Mouse (Mus musculus): ENCODE results near the gene Prnp. TPM values are rescaled to one million over a fixed set of nuclear protein-coding genes. Genes with fewer than 3 reads are reported as not detected.

Gene Prnp
- polyA plus RNA-seq, 1 experiment from 2014 or later = 57.0 TPM

DNA sequence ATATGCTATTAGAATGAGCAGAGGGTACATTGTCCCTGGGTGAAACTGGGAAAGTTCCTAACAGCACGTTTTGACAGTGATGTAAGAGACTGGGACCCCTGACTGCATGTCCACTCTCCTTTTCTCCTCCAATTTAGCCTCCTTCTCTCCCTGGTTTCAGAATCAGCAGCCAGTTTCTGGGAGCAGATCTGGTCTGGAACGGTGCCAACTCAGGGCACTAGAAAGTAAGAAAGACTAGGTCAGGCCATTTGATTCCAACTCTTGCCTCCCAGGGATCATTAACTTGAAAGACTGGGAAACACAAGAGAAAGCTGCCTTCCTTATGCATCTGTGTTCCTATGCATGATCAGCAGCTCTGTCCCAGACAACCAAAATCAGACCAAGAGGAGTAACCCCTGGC lies 42.7 kb downstream of the Prnp start:
- Histone ChIP-seq H3K4me2 (peak overlapping the region; percentile 50), H3K36me3 (no peaks in the 10 kb centered on the region), H3K9me3 (no peaks in the 10 kb centered on the region), H3K27me3 (peaks cover 24% of the 10 kb centered on the region; the same call in 1 of the 2 replicates), H3K9ac (no peak overlapping the region), H3K4me3 (peak overlapping the region; percentile 20; the same call in 1 of the 2 replicates), H3K4me1 (peaks cover 28% of the 10 kb centered on the region), H3K27ac (no peak overlapping the region)
- WGBS = 42% methylated on average over 2 of the region's 2 CpGs
- no peak for ATAC-seq (ENCODE audit: borderline replicate concordance, extremely low read depth, low FRiP score, low TSS enrichment)

DNA sequence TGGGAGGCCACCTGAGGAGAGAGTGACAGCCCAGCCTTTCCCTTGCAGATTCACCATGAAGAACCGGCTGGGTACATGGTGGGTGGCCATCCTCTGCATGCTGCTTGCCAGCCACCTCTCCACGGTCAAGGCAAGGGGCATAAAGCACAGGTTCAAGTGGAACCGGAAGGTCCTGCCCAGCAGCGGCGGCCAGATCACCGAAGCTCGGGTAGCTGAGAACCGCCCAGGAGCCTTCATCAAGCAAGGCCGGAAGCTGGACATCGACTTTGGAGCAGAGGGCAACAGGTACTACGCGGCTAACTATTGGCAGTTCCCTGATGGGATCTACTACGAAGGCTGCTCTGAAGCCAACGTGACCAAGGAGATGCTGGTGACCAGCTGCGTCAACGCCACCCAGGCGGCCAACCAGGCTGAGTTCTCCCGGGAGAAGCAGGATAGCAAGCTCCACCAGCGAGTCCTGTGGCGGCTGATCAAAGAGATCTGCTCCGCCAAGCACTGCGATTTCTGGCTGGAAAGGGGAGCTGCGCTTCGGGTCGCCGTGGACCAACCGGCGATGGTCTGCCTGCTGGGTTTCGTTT lies 43.3 kb downstream of the Prnp start:
- no peak overlapping the region for H3K9ac ChIP-seq
- H3K9me3 ChIP-seq = no peaks in the 10 kb centered on the region
- peak overlapping the region; percentile 20 for H3K4me3 ChIP-seq
- H3K36me3 ChIP-seq = no peaks in the 10 kb centered on the region
- no peak for ATAC-seq (ENCODE audit: borderline replicate concordance, extremely low read depth, low FRiP score, low TSS enrichment)
- peaks cover 28% of the 10 kb centered on the region for H3K4me1 ChIP-seq
- WGBS = 13% methylated on average over 29 of the region's 29 CpGs
- no peak overlapping the region for H3K27ac ChIP-seq
- peak overlapping the region; percentile 50 for H3K4me2 ChIP-seq
- H3K27me3 ChIP-seq = peaks cover 24% of the 10 kb centered on the region; the same call in 1 of the 2 replicates

DNA sequence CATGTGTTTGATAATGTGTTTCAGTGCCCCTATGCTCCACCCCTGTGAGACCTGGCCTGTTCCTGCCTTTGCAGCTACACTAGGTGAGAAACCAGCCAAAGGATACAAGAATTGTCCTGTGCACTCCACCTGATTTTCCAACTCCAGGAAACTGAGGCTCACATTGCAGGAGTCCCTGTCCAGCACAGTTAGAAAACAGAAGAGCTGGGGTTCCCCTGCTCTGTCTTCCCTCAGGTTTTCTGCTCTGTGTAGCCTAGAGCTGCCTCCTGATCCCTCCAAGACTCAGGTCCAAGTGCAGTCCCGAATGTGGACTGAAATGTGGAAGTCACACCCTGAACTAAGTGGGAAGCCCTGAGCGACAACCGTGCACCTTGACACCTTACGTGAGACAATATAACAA lies 44.0 kb downstream of the Prnp start:
- no peak for ATAC-seq (ENCODE audit: borderline replicate concordance, extremely low read depth, low FRiP score, low TSS enrichment)
- no peak overlapping the region; the same call in 1 of the 2 replicates for H3K4me3 ChIP-seq
- WGBS = 84% methylated on average over 4 of the region's 4 CpGs

DNA sequence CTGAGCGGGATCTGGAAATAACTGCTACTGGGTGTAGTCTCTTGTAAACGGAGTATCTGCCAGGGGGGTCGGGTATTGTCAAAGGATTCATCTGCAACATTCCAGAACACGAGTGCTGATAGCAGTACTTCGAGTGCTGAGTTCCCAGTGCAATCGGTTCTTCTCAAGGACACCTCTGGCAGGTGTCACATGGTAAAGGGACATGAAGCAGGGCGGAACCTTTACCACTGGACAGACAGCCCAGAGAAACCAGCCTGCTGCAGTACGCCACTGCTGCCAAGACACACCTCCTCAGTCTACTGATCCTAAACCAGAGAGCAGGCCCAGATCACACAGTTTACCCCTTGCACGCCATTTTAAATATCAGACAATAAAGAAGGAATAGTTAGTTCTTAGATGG lies 45.1 kb downstream of the Prnp start:
- 37% methylated on average over 9 of the region's 9 CpGs for WGBS
- ATAC-seq (ENCODE audit: borderline replicate concordance, extremely low read depth, low FRiP score, low TSS enrichment) = no peak
- Histone ChIP-seq H3K4me2 (peak overlapping the region; percentile 52), H3K36me3 (no peaks in the 10 kb centered on the region), H3K4me3 (peak overlapping the region; percentile 21), H3K4me1 (peaks cover 22% of the 10 kb centered on the region), H3K27me3 (peaks cover 24% of the 10 kb centered on the region; the same call in 1 of the 2 replicates), H3K27ac (no peak overlapping the region), H3K9me3 (no peaks in the 10 kb centered on the region), H3K9ac (no peak overlapping the region)

More for the DNA sequence above, 44.0 kb downstream of the Prnp start:
- Histone ChIP-seq H3K4me2 (peak overlapping the region; percentile 50), H3K27me3 (peaks cover 24% of the 10 kb centered on the region; the same call in 1 of the 2 replicates), H3K9ac (no peak overlapping the region), H3K36me3 (no peaks in the 10 kb centered on the region), H3K9me3 (no peaks in the 10 kb centered on the region), H3K4me1 (peaks cover 22% of the 10 kb centered on the region), H3K27ac (no peak overlapping the region)

DNA sequence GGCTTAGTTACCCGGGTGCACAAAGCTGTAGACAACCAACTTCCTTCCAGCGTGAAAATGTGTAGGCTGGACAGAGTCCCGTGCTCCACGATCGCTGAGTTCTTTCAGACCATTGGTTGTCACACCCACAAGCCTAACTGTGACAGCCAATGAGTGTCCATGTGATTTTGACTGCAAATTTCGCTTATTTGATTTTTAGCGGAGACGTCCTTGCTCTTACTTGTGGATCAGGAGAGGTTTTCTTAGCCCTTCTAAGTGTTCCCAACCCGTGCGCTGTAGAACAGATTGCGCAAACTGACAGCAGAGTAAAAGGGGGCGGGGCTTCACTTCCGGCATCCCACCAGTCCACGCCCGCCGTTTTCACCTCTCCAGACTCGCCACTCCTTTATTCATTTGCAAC lies 45.5 kb downstream of the Prnp start:
- H3K27ac ChIP-seq = no peak overlapping the region
- H3K4me1 ChIP-seq = peaks cover 22% of the 10 kb centered on the region
- peaks cover 23% of the 10 kb centered on the region; the same call in 1 of the 2 replicates for H3K27me3 ChIP-seq
- no peaks in the 10 kb centered on the region for H3K9me3 ChIP-seq
- no peak overlapping the region for H3K9ac ChIP-seq
- WGBS = 5% methylated on average over 17 of the region's 17 CpGs
- ATAC-seq (ENCODE audit: borderline replicate concordance, extremely low read depth, low FRiP score, low TSS enrichment) = peak; percentile 55; the same call in 1 of the 2 replicates
- H3K4me3 ChIP-seq = peak overlapping the region; percentile 21
- H3K4me2 ChIP-seq = peak overlapping the region; percentile 52
- no peaks in the 10 kb centered on the region for H3K36me3 ChIP-seq

DNA sequence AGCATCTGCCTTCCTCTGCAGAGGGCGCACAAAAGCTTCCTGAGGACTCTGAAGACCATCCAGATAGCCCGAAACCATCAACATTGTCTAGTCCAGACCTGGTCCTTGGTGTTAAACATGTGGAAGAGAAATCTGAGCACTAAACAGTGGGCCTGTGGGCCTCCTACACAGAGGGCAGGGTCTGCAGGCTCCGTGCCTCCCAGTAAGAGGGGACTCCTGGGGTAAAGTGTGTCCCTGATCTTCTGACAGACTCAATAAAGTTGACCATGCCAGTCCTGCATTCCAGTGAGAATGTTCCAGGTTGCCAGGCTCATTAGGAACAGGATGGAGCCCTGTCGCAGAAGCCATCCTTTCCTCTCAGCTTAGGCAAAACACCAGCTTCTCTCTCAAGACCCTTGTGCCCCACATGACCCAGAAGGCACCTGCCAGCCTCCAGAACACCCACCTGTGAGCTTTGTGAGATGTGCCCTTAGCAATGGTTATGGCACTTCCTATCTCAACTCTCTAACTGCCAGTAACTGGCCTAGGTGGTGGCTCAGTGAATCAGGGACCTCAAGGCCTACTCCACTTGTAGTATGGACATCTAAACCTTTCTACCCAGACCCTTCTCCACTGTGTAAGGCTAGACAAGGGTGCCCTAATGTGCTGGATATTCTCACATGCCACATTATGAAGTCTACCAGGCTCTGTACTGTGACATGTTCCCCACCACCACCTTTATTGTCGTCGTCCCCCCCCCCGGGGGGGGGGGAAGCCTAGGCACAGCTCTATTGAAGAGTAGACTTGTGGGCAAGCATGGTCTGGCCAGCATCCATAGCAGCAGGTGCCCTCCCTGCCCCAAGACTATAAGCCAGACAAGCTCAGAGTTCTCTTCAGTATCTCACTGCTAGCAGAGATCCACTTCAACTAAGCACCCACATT lies 46.9 kb downstream of the Prnp start:
- no peaks in the 10 kb centered on the region for H3K9me3 ChIP-seq
- no peak overlapping the region for H3K4me2 ChIP-seq
- WGBS = 75% methylated on average over 7 of the region's 7 CpGs
- peaks cover 18% of the 10 kb centered on the region; the same call in 1 of the 2 replicates for H3K27me3 ChIP-seq
- ATAC-seq (ENCODE audit: borderline replicate concordance, extremely low read depth, low FRiP score, low TSS enrichment) = no peak
- no peak overlapping the region for H3K9ac ChIP-seq
- H3K27ac ChIP-seq = no peak overlapping the region
- no peaks in the 10 kb centered on the region for H3K36me3 ChIP-seq
- H3K4me1 ChIP-seq = peaks cover 19% of the 10 kb centered on the region
- no peak overlapping the region for H3K4me3 ChIP-seq

DNA sequence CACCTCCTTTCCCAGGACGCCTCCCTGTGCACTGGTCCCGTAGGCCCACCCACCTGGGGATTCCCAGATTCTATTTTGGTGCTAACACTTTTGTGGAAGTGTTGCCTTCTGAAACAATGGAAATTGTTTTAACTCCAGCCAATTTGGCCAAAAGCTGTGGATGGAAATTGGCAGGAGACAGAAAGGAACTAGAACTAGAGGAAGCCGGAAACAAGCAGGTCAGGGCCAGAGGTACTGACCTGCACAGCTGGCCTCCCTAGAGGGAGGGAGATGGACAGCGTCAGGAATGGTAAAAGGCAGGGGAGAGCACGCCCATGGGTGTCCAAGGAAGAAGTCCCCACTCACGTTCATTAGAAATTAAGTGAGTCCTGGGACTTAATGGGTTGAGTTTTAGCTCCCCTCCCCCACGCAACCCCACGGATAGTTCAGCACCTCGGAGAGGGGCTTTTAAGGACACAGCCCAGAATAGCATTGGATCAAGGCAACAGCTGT lies 48.0 kb downstream of the Prnp start:
- no peak for ATAC-seq (ENCODE audit: borderline replicate concordance, extremely low read depth, low FRiP score, low TSS enrichment)
- no peak overlapping the region for H3K4me2 ChIP-seq
- no peak overlapping the region for H3K4me3 ChIP-seq
- peaks cover 16% of the 10 kb centered on the region for H3K4me1 ChIP-seq
- no peak overlapping the region for H3K9ac ChIP-seq
- peaks cover 13% of the 10 kb centered on the region; the same call in 1 of the 2 replicates for H3K27me3 ChIP-seq
- H3K36me3 ChIP-seq = no peaks in the 10 kb centered on the region
- no peaks in the 10 kb centered on the region for H3K9me3 ChIP-seq
- H3K27ac ChIP-seq = no peak overlapping the region
- 43% methylated on average over 9 of the region's 9 CpGs for WGBS

DNA sequence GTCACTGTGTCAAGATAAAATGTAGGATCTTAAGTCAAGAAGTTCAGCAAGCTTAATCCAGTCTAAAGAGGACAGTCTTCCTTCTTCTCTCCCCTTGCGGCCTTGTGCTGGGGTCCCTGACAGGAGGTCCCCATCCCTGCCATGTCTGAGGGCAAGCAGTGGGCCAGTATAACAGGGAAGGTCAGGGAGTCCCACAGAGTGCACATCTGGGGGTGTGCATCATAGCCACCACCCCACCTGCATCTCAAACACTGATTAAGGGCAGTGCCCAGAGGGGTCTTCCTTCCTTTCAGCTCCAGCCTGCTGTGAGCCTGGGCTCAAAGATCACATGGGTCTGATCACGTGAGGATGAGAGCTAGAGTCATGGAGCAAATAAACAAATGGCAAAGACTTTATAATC lies 51.9 kb downstream of the Prnp start:
- no peaks in the 10 kb centered on the region for H3K4me1 ChIP-seq
- no peak overlapping the region for H3K4me2 ChIP-seq
- H3K4me3 ChIP-seq = no peak overlapping the region
- no peaks in the 10 kb centered on the region for H3K36me3 ChIP-seq
- no peaks in the 10 kb centered on the region for H3K27me3 ChIP-seq
- no peak overlapping the region for H3K27ac ChIP-seq
- no peaks in the 10 kb centered on the region for H3K9me3 ChIP-seq
- no peak overlapping the region for H3K9ac ChIP-seq
- no peak for ATAC-seq (ENCODE audit: borderline replicate concordance, extremely low read depth, low FRiP score, low TSS enrichment)
- WGBS = 60% methylated on average over 2 of the region's 2 CpGs

DNA sequence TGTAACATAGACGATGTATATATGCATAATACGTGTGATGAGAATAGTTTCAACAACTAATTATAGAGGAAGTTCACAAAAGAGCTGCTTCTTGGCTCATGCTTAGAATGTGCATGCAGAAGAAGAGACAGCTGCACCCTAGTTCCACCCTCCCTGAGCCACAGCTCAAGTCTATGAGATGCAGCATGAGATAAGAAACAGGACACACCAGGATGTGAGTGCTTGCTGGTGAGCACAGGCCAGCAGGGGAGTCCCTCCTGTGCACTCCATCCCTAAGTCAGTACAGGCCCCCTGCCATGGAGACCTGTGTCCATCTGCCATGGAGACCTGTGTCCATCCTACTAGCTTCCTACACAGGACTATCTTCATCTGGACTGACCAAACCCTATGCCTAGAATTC lies 60.9 kb downstream of the Prnp start:
- Histone ChIP-seq H3K36me3 (no peaks in the 10 kb centered on the region), H3K4me3 (no peak overlapping the region), H3K27me3 (no peaks in the 10 kb centered on the region), H3K9ac (no peak overlapping the region), H3K4me2 (no peak overlapping the region), H3K4me1 (no peaks in the 10 kb centered on the region), H3K9me3 (no peaks in the 10 kb centered on the region), H3K27ac (no peak overlapping the region)
- 92% methylated on average over 2 of the region's 2 CpGs for WGBS
- no peak for ATAC-seq (ENCODE audit: borderline replicate concordance, extremely low read depth, low FRiP score, low TSS enrichment)

DNA sequence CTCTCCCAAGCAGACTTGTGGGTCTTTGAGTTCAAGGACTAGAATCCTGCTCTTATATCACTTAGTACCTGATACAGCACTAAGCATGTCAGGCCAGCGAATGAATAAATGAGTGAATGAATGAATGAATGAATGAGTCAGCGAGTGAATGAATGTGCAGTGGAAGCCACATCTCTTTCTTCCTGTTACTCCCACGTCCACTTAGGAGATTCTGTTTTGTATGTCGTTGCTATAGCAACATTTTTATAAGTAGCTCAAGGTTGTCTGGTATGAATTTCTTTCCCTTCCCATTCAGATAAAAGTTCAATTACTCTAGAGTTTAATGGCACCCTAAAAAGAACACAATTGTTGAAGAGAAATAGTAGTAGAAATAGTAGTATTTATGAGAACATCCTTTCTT lies 61.4 kb downstream of the Prnp start:
- 63% methylated on average over 4 of the region's 4 CpGs for WGBS
- Histone ChIP-seq H3K27me3 (no peaks in the 10 kb centered on the region), H3K4me1 (no peaks in the 10 kb centered on the region), H3K9ac (no peak overlapping the region), H3K9me3 (no peaks in the 10 kb centered on the region), H3K36me3 (no peaks in the 10 kb centered on the region), H3K27ac (no peak overlapping the region), H3K4me3 (no peak overlapping the region), H3K4me2 (no peak overlapping the region)
- ATAC-seq (ENCODE audit: borderline replicate concordance, extremely low read depth, low FRiP score, low TSS enrichment) = no peak

DNA sequence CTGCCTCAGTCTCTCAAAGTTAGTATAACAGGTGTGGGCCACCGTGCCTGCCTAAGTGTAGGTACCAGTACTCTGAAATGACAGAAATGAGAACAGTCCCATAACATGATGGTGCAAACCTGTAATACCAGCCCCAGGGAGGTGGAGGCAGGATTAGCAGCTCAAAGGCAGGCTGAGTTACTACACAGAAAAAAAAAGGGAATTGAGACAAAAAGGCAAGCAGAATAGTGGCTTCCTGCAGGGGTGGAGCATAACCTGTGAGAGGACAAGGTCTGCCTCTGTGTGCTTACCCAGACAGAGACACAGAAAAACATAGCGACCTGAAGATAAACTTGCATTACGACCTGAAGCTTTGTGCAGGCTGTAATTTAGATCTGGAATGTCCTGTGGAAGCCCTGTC lies 66.9 kb downstream of the Prnp start:
- Histone ChIP-seq H3K36me3 (no peaks in the 10 kb centered on the region), H3K27me3 (no peaks in the 10 kb centered on the region), H3K4me1 (no peaks in the 10 kb centered on the region), H3K4me2 (no peak overlapping the region), H3K4me3 (no peak overlapping the region), H3K9me3 (no peaks in the 10 kb centered on the region), H3K9ac (no peak overlapping the region), H3K27ac (no peak overlapping the region)
- WGBS = 70% methylated on average over 3 of the region's 3 CpGs
- no peak for ATAC-seq (ENCODE audit: borderline replicate concordance, extremely low read depth, low FRiP score, low TSS enrichment)

DNA sequence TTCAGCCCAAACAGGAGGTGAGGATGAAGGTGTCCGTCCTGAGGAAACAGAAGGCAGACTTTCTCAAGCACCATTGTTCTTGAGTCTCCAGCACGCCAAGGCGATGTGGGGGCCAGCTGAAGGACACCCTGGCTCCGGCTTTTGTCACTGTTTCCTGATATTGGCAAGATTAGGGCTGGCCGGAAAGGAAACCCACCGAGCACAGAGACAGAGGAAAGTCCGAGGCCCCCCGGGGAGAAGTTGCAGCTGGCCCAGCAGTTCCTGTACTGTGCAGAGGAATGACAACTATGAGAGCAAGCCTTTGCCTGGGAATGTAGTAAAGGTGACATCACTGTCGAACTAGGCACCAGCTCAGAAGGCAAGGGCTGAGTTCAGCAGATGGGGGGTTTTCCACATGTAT lies 71.1 kb downstream of the Prnp start:
- Histone ChIP-seq H3K4me3 (no peak overlapping the region), H3K27ac (no peak overlapping the region)

More for the DNA sequence above, 71.1 kb downstream of the Prnp start:
- WGBS = 26% methylated on average over 9 of the region's 9 CpGs
- Histone ChIP-seq H3K27me3 (no peaks in the 10 kb centered on the region), H3K9me3 (no peaks in the 10 kb centered on the region), H3K9ac (no peak overlapping the region), H3K36me3 (no peaks in the 10 kb centered on the region), H3K4me2 (no peak overlapping the region), H3K4me1 (no peaks in the 10 kb centered on the region)
- peak; percentile 83 for ATAC-seq (ENCODE audit: borderline replicate concordance, extremely low read depth, low FRiP score, low TSS enrichment)
